Comparison of ENCODE assay signal across 24 mouse cellular contexts in genomic region chr6:117206834-117207233, GRCm38 (mm10). TPM values are rescaled to one million over a fixed set of nuclear protein-coding genes. Genes with fewer than 3 reads are reported as not detected.
DNase-seq lines count a peak whose midpoint lies in the region; ATAC-seq and TF ChIP-seq lines count a peak whose summit lies in the region.
"Had no signal": no experiment of that assay in that cellular context is flagged by ENCODE, and none has a peak within 500 bp of the region (broad histone marks: within the 10 kb centered on the region; RNA-seq: fewer than 3 reads in every experiment).

No protein-coding gene starts in this region.

- H3K79me2 ChIP-seq in myocyte (ENCODE audit: control insufficient read depth, insufficient read depth), result no peaks in the 10 kb centered on the region

- peak; percentile 0 for DNase-seq in gastrocnemius, postnatal 25 days
- no peak for DNase-seq in gastrocnemius, adult 8-10 months (ENCODE audit: low spot score in 2 of 2)
- peak; percentile 12 for DNase-seq in Muller cell, postnatal 12 days (ENCODE audit: inconsistent ontology term)
- DNase-seq in left cerebral cortex, adult 18-20 months (ENCODE audit: low spot score in 2 of 2), result no peak
- DNase-seq: adrenal gland, postnatal 14 days; cerebellum, adult 11 months; cerebellum, adult 18-20 months; cerebellum, adult 8-10 months; cerebellum, adult 9-11 months; cerebellum, postnatal 14 days; cerebellum, postnatal 36 days; embryo, embryonic 11 days; forebrain, postnatal 0 days had no signal

- no peak overlapping the region for H3K27ac ChIP-seq in forebrain, embryonic 16.5 days (ENCODE audit: low read length)
- H3K27ac ChIP-seq: embryonic facial prominence, embryonic 13.5 days; embryonic facial prominence, embryonic 15.5 days; forebrain, embryonic 10.5 days; forebrain, embryonic 12.5 days had no signal

- no peak overlapping the region for H3K4me3 ChIP-seq in myocyte
- H3K4me3 ChIP-seq in forebrain, embryonic 16.5 days (replicated peaks; ENCODE audit: low read length), result no peak overlapping the region
- H3K4me3 ChIP-seq: embryonic facial prominence, embryonic 13.5 days; embryonic facial prominence, embryonic 15.5 days; erythroblast, embryonic 14.5 days; forebrain, embryonic 10.5 days; forebrain, embryonic 12.5 days had no signal

- H3ac ChIP-seq in myocyte (ENCODE audit: control insufficient read depth, insufficient read length), result no peak overlapping the region

- no peak overlapping the region for H3K9ac ChIP-seq in forebrain, embryonic 16.5 days (replicated peaks; ENCODE audit: low read depth, low read length)
- H3K9ac ChIP-seq: embryonic facial prominence, embryonic 13.5 days; embryonic facial prominence, embryonic 15.5 days; forebrain, embryonic 12.5 days; forebrain, postnatal 0 days had no signal

- H3K27me3 ChIP-seq in myocyte (ENCODE audit: control insufficient read depth, insufficient read depth, insufficient read length), result no peaks in the 10 kb centered on the region
- no peaks in the 10 kb centered on the region for H3K27me3 ChIP-seq in forebrain, embryonic 16.5 days (replicated peaks; ENCODE audit: control insufficient read depth, insufficient read depth, low read length)
- H3K27me3 ChIP-seq: forebrain, embryonic 12.5 days; Patski had no signal

- no peak for TF ChIP-seq POLR2A in myocyte (IDR thresholded peaks at IDR 0.05; ENCODE audit: insufficient read length, low read depth)

- no peaks in the 10 kb centered on the region for H3K9me3 ChIP-seq in forebrain, embryonic 16.5 days (ENCODE audit: control insufficient read depth, low read length)
- H3K9me3 ChIP-seq: embryonic facial prominence, embryonic 13.5 days; embryonic facial prominence, embryonic 15.5 days; forebrain, embryonic 10.5 days; forebrain, embryonic 12.5 days had no signal

- H3K4me2 ChIP-seq in myocyte (ENCODE audit: low read depth), result peak overlapping the region; percentile 19
- no peak overlapping the region for H3K4me2 ChIP-seq in forebrain, embryonic 16.5 days (ENCODE audit: low read length)
- H3K4me2 ChIP-seq: embryonic facial prominence, embryonic 13.5 days; embryonic facial prominence, embryonic 15.5 days; forebrain, embryonic 12.5 days had no signal

- H3K4me1 ChIP-seq in forebrain, embryonic 16.5 days (replicated peaks; ENCODE audit: control insufficient read depth, insufficient read depth, low read length), result 0 out of 2 replicates have a peak, but pooled peaks cover 4% of the 10 kb centered on the region
- H3K4me1 ChIP-seq: embryonic facial prominence, embryonic 13.5 days; embryonic facial prominence, embryonic 15.5 days; forebrain, embryonic 10.5 days; forebrain, embryonic 12.5 days had no signal

- 71% methylated on average over 2 of the region's 2 CpGs for WGBS in forebrain, embryonic 16.5 days

- H3K36me3 ChIP-seq in myocyte (ENCODE audit: control insufficient read depth, insufficient read depth), result no peaks in the 10 kb centered on the region
- H3K36me3 ChIP-seq in forebrain, embryonic 16.5 days (ENCODE audit: control insufficient read depth, insufficient read depth), result no peaks in the 10 kb centered on the region
- H3K36me3 ChIP-seq: embryonic facial prominence, embryonic 13.5 days; embryonic facial prominence, embryonic 15.5 days; forebrain, embryonic 10.5 days; forebrain, embryonic 12.5 days had no signal

- no peak for ATAC-seq in forebrain, embryonic 16.5 days
- ATAC-seq: activated CD4-positive, CD25-positive, alpha-beta regulatory T cell, adult 4 months; forebrain, embryonic 14.5 days; forebrain, postnatal 0 days had no signal

TF ChIP-seq in myocyte, 11 proteins besides CTCF, POLR2A, EP300 and RAD21:
- TF ChIP-seq REST (IDR thresholded peaks at IDR 0.05; ENCODE audit: insufficient read depth, insufficient read length) (no peak), TCF12 (IDR thresholded peaks at IDR 0.05; ENCODE audit: insufficient read depth, poor library complexity, severe bottlenecking) (no peak), TCF3 (IDR thresholded peaks at IDR 0.05; ENCODE audit: insufficient read length, low read depth) (no peak), POLR2AphosphoS2 (IDR thresholded peaks at IDR 0.05; ENCODE audit: insufficient read length, low read depth) (no peak), MAX (IDR thresholded peaks at IDR 0.05; ENCODE audit: low read depth) (no peak), MYOD1 (IDR thresholded peaks at IDR 0.05; ENCODE audit: control insufficient read depth in 1 of 3, insufficient read length in 2 of 3, low read depth in 2 of 3) (no peak), SRF (IDR thresholded peaks at IDR 0.05; ENCODE audit: control insufficient read depth, insufficient read length, low read depth) (no peak), CEBPB (IDR thresholded peaks at IDR 0.05; ENCODE audit: insufficient read depth, poor library complexity, severe bottlenecking) (no peak), MYOG (IDR thresholded peaks at IDR 0.05; ENCODE audit: control insufficient read depth in 1 of 3, insufficient read depth in 1 of 3, insufficient read length in 2 of 3, low read depth in 2 of 3) (no peak), E2F4 (IDR thresholded peaks at IDR 0.05; ENCODE audit: insufficient read depth) (no peak), USF1 (IDR thresholded peaks at IDR 0.05; ENCODE audit: low read depth) (no peak)

RNA-seq across cellular contexts. Expression of gene Cxcl12, which starts 38.5 kb away (rescaled TPM):
- 10 to 100 TPM; 38.5 to 47.4 TPM for total RNA-seq in gastrocnemius, postnatal 25 days (2021)
- 10 to 100 TPM; 38.4 to 54.2 (median 40.8) TPM for total RNA-seq in gastrocnemius, adult 8-10 months (2022)
- polyA plus RNA-seq in myocyte (2012; fragmentation: generic; extraction: Trizol), result 7.5 TPM
- 10 to 100 TPM; 47.2 to 51.4 TPM for total RNA-seq in left cerebral cortex, adult 18-20 months (2021)
- 55.6 and 89.6 TPM in 2 replicates for polyA plus RNA-seq in forebrain, embryonic 16.5 days (2015; fragmentation: Nextera tagmentation; extraction: Ambion mirVana)
- total RNA-seq: MEL had no signal
- polyA plus RNA-seq: activated CD4-positive, CD25-positive, alpha-beta regulatory T cell, adult 4 months had no signal

Comparison
In these comparisons a context has a peak if more than half of its experiments do, and no peak if none do; other contexts are left out.
1. DNase-seq: peak in gastrocnemius, postnatal 25 days (single experiment) and Muller cell, postnatal 12 days (single experiment); none in gastrocnemius, adult 8-10 months (0 of 2) and left cerebral cortex, adult 18-20 months (0 of 2).